Mouse (Mus musculus): ENCODE measurements around the gene Mccc1. TPM values are rescaled to one million over a fixed set of nuclear protein-coding genes. Genes with fewer than 3 reads are reported as not detected.

Gene Mccc1
- polyA plus RNA-seq, 1 experiment from 2014 or later, result 29.0 TPM

DNA sequence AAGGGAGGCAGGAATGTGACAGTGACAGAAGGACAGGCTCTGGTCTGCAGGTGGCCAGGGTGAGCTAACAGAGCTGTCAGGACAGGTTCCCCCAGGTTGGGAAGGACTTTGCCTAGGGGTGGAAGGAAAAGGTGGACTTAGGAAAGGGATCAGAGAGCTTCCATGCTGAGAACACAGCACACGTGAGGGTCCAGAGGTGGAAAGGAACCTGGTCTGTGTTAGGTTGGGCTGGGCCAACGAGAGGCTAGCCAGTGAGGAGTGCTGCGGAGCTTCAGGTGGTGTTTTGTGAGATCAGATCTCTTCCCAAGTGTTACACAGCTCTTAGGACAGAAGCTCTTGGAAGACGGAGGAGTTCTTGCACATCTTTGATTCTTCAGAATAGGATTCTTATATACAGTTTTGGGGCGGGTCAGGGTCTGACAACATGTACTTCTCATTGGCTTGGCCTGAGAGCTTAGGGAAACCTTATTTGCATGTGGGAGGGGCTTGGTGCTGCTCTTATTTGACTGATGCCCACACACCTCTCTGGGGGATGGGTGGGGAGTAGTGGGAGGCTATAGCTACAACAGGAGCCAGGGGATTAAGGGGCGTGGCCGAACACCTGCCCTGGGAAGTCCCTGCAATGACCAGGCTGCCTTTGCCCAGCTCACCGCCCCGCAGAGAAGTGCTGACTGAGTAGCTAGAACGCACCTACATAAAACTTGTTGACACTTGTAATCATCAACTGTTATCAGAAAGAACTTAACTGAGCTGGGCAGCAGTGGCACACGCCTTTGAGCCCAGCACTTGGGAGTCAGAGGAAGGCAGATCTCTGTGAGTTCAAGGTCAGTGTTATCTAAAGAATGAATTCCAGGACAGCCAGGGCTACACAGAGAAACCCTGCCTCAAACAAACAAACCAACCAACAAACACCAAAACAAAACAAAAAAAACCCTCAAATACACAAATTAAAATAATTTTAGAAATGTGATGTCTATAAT, 5.6 kb downstream of the Mccc1 start:
- Histone ChIP-seq H3K9ac (no peak overlapping the region), H3K36me3 (peaks cover 26% of the 10 kb centered on the region), H3K4me2 (no peak overlapping the region), H3K27ac (replicated peaks) (no peak overlapping the region), H3K4me3 (no peak overlapping the region), H3K9me3 (no peaks in the 10 kb centered on the region), H3K4me1 (replicated peaks) (peaks cover 13% of the 10 kb centered on the region), H3K27me3 (no peaks in the 10 kb centered on the region)
- ATAC-seq (ENCODE audit: low FRiP score, low read depth), result no peak
- 65% methylated on average over 11 of the region's 11 CpGs for WGBS

DNA sequence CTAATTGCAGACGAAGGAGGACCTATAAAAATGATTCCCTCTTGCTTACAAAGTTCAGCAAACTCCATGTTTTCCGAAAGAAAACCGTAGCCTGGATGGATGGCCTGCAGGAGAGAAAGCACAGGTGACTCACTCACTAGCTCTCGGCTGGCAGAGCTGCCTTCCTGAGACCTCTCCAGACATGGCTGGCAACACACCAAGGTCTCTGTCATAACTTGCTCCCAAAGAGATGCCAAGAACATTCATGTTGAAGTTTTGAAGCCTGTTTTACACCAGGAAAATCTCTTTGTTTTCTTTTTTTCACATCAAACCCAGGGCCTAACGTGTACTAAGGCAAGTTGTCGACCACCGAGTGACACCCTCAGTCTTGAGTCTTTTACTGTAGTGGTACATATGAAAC, 9.8 kb downstream of the Mccc1 start:
- WGBS, result 96% methylated on average over 7 of the region's 7 CpGs
- ATAC-seq (ENCODE audit: low FRiP score, low read depth), result no peak
- Histone ChIP-seq H3K9me3 (no peaks in the 10 kb centered on the region), H3K36me3 (peaks cover 60% of the 10 kb centered on the region), H3K9ac (no peak overlapping the region), H3K27me3 (no peaks in the 10 kb centered on the region), H3K27ac (replicated peaks) (no peak overlapping the region), H3K4me1 (replicated peaks) (no peaks in the 10 kb centered on the region), H3K4me3 (no peak overlapping the region), H3K4me2 (no peak overlapping the region)

DNA sequence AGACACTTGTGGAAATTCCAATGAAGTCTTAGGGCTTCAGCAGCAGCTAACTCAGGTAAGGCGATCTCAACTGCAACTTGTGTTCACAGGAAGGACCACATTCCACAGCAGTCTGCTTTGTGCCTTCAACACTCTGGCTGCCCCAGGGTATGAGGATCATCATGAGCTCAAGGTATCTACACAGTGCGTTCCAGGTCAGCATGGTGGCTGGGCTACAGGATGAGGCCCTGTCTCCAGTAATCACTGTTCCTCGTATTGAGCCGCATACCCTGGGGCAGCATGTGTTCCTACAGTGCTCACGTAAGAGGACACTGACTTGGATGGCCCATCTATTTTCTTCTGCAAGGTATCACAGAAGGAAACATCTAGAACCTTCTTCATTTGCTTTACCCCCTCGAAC, 12.4 kb downstream of the Mccc1 start:
- Histone ChIP-seq H3K36me3 (peaks cover 64% of the 10 kb centered on the region), H3K4me3 (no peak overlapping the region), H3K27me3 (no peaks in the 10 kb centered on the region), H3K9ac (no peak overlapping the region), H3K4me2 (no peak overlapping the region), H3K27ac (replicated peaks) (no peak overlapping the region), H3K9me3 (no peaks in the 10 kb centered on the region), H3K4me1 (replicated peaks) (no peaks in the 10 kb centered on the region)
- ATAC-seq (ENCODE audit: low FRiP score, low read depth), result no peak
- WGBS, result 96% methylated on average over 6 of the region's 6 CpGs

DNA sequence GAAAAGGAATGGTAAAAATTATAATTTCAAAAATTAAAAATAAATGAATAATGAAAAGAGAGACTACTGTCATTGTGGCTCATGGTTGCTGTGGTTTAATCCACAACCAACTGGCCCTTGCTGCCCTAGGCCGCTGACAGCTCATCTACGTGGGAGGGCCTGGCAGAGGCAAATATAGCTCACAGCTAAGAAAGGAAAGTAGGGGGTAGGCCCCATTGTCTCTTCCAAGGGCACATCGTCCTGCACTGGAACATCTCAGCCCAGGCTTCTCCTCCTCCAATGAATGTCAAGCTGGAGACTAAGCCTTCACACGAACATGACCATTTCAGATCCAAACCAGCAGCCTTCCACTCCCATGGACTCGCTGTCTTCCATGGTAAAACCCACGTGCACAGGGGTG, 14.2 kb downstream of the Mccc1 start:
- no peak overlapping the region for H3K9ac ChIP-seq
- H3K36me3 ChIP-seq, result peaks cover 74% of the 10 kb centered on the region
- no peak overlapping the region for H3K4me2 ChIP-seq
- no peak overlapping the region for H3K4me3 ChIP-seq
- no peaks in the 10 kb centered on the region for H3K9me3 ChIP-seq
- H3K27ac ChIP-seq (replicated peaks), result no peak overlapping the region
- ATAC-seq (ENCODE audit: low FRiP score, low read depth), result no peak
- H3K27me3 ChIP-seq, result no peaks in the 10 kb centered on the region
- no peaks in the 10 kb centered on the region for H3K4me1 ChIP-seq (replicated peaks)
- 92% methylated on average over 6 of the region's 6 CpGs for WGBS

DNA sequence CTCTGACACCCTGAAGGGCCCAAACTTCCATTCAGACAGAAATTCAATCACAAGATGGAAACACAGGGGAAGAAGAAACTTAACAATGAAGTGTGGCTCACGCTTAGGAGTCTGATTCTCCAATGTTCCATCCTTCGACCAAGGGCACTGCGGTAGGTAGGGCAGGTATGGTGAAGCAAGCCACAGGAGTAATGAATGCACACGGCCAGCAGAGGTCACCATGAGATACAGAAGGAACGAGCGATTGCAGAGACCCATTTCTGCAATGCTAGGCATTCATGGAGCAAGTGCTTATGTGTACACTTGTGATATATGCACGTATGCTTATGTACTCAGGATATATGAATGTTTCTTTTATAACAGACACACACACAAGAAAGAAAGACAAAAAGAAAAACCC, 26.9 kb downstream of the Mccc1 start:
- Histone ChIP-seq H3K36me3 (peaks cover 54% of the 10 kb centered on the region), H3K27ac (replicated peaks) (no peak overlapping the region), H3K4me3 (no peak overlapping the region), H3K27me3 (no peaks in the 10 kb centered on the region), H3K4me2 (no peak overlapping the region), H3K4me1 (replicated peaks) (no peaks in the 10 kb centered on the region), H3K9me3 (no peaks in the 10 kb centered on the region), H3K9ac (no peak overlapping the region)
- 77% methylated on average over 7 of the region's 7 CpGs for WGBS
- ATAC-seq (ENCODE audit: low FRiP score, low read depth), result 0 out of 2 replicates have a peak, but pooled peaks have one; percentile 27

DNA sequence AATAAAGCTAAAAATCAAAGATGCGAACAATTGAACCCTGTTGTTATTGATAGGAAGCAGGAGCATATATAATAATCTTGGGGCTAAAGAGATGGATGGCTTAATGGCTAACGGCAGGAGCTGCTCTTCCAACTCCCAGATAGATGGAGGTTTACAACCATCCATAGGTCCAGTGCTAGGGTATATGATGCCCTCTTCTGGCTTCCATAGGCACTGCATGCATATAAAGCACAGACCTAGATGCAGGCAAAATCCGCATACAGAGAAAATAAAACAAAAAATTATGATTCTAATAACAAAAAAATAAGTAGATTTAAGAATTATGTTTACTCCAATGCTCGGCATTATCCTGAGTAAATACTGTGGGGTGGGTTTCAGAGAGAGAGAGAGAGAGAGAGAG, 27.5 kb downstream of the Mccc1 start:
- H3K27me3 ChIP-seq, result no peaks in the 10 kb centered on the region
- H3K9ac ChIP-seq, result no peak overlapping the region
- H3K4me1 ChIP-seq (replicated peaks), result no peaks in the 10 kb centered on the region
- H3K4me2 ChIP-seq, result no peak overlapping the region
- ATAC-seq (ENCODE audit: low FRiP score, low read depth), result no peak
- WGBS, result 85% methylated on average over 4 of the region's 4 CpGs
- peaks cover 54% of the 10 kb centered on the region for H3K36me3 ChIP-seq
- no peaks in the 10 kb centered on the region for H3K9me3 ChIP-seq
- H3K27ac ChIP-seq (replicated peaks), result no peak overlapping the region
- no peak overlapping the region for H3K4me3 ChIP-seq

DNA sequence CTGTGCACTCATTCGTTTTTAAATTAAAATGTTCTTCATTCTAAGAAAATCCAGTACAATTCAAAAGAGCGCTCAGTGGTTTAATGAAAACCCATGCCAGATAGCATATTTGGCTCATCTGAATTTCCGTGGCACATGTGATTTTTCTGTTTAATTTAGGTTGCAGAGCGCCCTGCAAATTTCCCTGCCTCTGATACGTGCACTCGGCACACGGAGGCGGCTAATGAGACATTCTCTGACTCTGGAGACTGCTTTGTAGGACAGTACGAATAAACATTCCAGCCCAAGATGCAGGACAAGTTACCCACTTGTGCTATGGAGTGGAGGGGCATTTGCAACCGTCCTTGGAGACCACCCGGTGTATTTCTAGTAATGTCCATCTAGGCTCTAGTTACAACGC, 29.3 kb downstream of the Mccc1 start:
- Histone ChIP-seq H3K27ac (replicated peaks) (no peak overlapping the region), H3K36me3 (peaks cover 46% of the 10 kb centered on the region), H3K4me1 (replicated peaks) (no peaks in the 10 kb centered on the region), H3K4me2 (no peak overlapping the region), H3K9me3 (no peaks in the 10 kb centered on the region), H3K9ac (no peak overlapping the region), H3K27me3 (no peaks in the 10 kb centered on the region), H3K4me3 (no peak overlapping the region)
- WGBS, result 92% methylated on average over 12 of the region's 12 CpGs
- ATAC-seq (ENCODE audit: low FRiP score, low read depth), result no peak

DNA sequence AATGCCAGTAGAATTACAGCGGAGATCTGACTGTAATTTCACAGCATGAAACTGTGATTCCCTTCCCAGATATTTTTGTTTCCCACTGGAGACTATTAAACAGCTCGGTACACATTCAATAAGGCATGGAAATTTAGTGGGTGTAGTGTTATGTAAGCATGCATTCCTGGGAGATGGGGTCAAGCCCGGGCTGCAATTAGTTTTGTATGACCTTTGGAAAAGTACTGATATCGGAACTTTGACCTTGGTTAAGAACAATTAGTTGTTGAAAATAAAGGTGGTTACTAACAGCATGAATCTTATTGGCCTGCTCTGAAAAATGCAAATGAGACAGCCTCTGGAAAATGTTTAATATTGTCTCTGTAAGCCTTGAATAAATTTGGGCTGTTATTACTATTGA, 30.0 kb downstream of the Mccc1 start:
- Histone ChIP-seq H3K9me3 (no peaks in the 10 kb centered on the region), H3K27me3 (no peaks in the 10 kb centered on the region), H3K9ac (no peak overlapping the region), H3K4me2 (no peak overlapping the region), H3K4me3 (no peak overlapping the region), H3K27ac (replicated peaks) (no peak overlapping the region), H3K4me1 (replicated peaks) (no peaks in the 10 kb centered on the region), H3K36me3 (peaks cover 39% of the 10 kb centered on the region)
- no peak for ATAC-seq (ENCODE audit: low FRiP score, low read depth)
- 82% methylated on average over 4 of the region's 4 CpGs for WGBS

DNA sequence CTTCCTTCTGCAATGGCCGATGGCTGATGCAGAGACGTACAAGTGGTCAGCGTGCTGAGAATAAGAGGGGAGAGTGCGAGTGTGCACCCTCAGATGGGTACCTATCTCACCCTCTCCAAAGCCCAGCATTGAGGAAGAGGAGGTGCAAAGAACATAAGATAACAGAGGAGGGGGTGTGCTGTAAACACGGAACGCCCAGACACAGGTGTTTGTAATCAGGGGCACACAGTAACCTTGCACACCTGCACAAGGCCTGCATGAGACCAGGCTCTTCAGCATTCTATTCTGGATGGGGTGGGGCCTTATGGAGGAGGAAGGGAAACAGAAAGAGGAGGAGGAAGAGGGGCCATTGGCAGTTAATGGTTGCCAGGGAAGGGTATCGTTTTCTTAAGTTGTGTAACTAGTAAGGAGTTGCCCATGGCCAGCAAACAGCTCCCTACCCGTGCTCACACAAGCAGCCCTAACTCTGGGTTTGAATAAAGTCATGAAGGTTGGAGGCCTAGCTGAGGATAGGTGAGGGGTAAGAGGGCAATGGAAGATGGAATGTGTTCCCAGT, 33.0 kb downstream of the Mccc1 start:
- Histone ChIP-seq H3K9ac (no peak overlapping the region), H3K27me3 (no peaks in the 10 kb centered on the region), H3K9me3 (no peaks in the 10 kb centered on the region), H3K36me3 (peaks cover 39% of the 10 kb centered on the region), H3K4me3 (no peak overlapping the region), H3K4me1 (replicated peaks) (no peaks in the 10 kb centered on the region), H3K27ac (replicated peaks) (no peak overlapping the region), H3K4me2 (no peak overlapping the region)
- no peak for ATAC-seq (ENCODE audit: low FRiP score, low read depth)
- 95% methylated on average over 8 of the region's 8 CpGs for WGBS

DNA sequence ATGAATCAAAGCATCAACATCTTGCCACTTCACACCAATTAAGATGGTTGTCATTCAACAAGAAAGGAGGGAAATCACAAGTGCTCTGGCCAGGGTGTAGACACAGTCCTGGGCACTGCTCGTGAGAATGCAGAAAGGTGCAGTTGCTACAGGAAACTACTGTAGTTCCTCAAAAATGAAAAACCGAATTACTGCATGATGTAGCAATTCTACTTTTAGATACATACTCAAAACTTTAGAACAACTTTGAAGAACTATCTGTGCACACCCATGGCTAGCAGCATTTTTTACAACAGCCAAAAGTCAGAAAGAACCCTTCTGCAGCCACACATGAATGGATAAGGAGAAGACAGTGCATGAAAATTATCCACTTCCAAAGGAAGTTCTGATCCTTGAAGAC, 34.0 kb downstream of the Mccc1 start:
- no peak overlapping the region for H3K4me2 ChIP-seq
- no peak overlapping the region for H3K9ac ChIP-seq
- no peak overlapping the region for H3K4me3 ChIP-seq
- peaks cover 39% of the 10 kb centered on the region for H3K36me3 ChIP-seq
- H3K27me3 ChIP-seq, result no peaks in the 10 kb centered on the region
- 84% methylated on average over 2 of the region's 2 CpGs for WGBS
- no peak for ATAC-seq (ENCODE audit: low FRiP score, low read depth)
- no peak overlapping the region for H3K27ac ChIP-seq (replicated peaks)
- H3K4me1 ChIP-seq (replicated peaks), result no peaks in the 10 kb centered on the region
- H3K9me3 ChIP-seq, result no peaks in the 10 kb centered on the region

DNA sequence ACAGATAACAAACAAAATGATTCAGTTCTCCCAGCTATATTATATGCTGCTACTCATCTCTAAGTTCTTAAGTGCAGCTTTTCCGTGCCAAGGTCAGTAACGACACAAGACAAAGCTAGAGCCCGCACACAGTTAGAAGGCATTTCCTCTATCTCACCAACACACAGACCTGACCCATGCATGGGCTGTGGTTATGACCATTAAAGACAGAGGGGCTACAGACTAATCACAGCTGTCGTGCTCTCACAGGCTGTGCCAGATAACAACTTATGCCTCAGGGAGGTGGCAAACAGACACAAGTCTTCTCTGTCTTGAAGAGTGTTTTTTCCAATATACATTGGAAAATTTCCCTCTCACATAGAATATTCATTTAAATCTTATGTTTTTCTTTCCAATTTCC, 35.5 kb downstream of the Mccc1 start:
- no peak overlapping the region for H3K4me3 ChIP-seq
- 91% methylated on average over 4 of the region's 4 CpGs for WGBS
- no peaks in the 10 kb centered on the region for H3K27me3 ChIP-seq
- no peak overlapping the region for H3K27ac ChIP-seq (replicated peaks)
- H3K36me3 ChIP-seq, result peaks cover 47% of the 10 kb centered on the region
- H3K4me1 ChIP-seq (replicated peaks), result no peaks in the 10 kb centered on the region
- no peak overlapping the region for H3K9ac ChIP-seq
- H3K4me2 ChIP-seq, result no peak overlapping the region
- ATAC-seq (ENCODE audit: low FRiP score, low read depth), result no peak
- no peaks in the 10 kb centered on the region for H3K9me3 ChIP-seq

DNA sequence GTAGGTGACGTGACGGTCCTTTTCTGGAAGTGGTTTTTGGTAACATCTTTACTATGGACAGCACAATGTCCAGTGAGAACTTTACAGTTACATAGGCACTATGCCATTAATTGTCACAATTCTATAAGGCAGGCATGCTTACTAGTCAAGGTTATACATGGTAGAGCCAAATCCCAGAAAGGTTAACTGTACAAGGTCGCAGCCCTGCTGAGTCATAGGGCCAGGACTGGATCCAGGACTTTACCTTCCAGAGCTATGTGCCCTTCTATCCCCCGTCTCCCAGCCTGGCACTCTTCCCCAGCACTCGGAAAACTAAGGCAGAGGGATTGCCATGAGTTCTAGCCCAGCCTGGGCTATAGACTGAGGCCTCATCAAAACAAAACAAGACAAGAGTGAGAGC, 36.6 kb downstream of the Mccc1 start:
- Histone ChIP-seq H3K9me3 (no peaks in the 10 kb centered on the region), H3K27me3 (no peaks in the 10 kb centered on the region), H3K9ac (no peak overlapping the region), H3K4me1 (replicated peaks) (no peaks in the 10 kb centered on the region), H3K4me3 (no peak overlapping the region), H3K27ac (replicated peaks) (no peak overlapping the region), H3K36me3 (peaks cover 55% of the 10 kb centered on the region), H3K4me2 (no peak overlapping the region)
- 94% methylated on average over 5 of the region's 5 CpGs for WGBS
- ATAC-seq (ENCODE audit: low FRiP score, low read depth), result no peak

Measured in hindbrain, embryonic 15.5 days (tissue).